Mouse (Mus musculus): ENCODE measurements around the gene Mogs.
"Not testable (repeated sequence)": the region's sequence is repeated elsewhere in the genome, so short reads cannot be mapped to it uniquely, and the experiment has no call there.

The Mogs gene

DNA sequence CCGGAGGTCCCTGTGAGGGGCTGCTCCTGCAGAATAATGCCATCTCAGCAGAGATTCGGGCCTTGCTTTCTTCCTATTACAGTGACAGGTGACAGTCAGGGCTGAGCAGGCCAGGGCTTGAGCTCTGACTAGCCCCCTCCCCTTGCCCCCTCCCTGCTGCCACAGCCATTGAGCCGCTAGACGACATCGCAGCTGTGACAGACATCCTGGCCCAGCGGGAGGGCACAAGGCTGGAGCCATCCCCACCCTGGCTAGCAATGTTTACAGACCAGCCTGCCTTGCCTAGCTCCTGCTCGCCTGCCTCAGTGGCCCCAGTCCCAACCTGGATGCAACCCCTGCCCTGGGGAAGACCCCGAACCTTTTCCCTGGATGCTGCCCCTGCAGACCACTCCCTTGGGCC lies 36.4 kb downstream of the Mogs start:
- DNase-seq (ENCODE audit: low spot score in 2 of 2) = no peak

DNA sequence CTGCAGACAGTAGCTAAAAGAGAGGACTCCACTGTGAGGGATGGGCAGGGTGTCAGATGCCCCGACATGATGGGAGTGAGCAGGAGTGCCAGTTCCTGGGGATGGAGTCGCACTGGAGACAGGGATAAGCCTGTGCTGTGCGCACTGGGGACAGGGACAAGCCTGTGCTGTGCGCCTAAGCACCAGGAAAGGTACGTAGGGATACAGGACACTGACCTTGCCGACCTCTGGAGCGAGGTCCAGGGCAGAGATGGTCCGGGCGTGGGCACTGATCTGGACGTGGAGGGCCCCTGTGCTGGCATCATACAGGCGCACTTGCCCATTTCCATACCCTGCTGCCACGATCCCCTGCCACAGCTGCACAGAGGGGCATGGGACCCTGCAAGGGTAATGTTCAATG lies 37.7 kb downstream of the Mogs start:
- DNase-seq (ENCODE audit: low spot score in 2 of 2) = no peak

DNA sequence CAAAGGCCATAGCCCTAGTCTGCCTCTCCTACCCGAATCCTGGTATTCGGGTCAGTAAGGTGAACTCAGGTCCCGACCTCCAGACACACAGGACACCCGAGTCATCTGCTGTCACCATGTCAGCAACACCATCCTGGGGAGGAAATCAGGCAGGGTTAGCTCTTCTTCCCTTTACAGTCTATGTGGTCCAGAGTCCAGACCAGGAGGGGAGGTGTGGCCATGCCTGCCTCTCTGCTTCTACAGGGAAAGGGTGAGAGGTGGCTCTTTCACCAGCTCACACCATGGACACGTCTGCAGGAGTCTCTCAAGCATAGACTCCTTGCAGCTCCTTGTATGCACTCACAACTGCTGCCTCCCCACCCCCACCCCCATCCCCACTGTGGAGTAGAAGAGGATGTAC lies 38.2 kb downstream of the Mogs start:
- no peak for DNase-seq (ENCODE audit: low spot score in 2 of 2)

DNA sequence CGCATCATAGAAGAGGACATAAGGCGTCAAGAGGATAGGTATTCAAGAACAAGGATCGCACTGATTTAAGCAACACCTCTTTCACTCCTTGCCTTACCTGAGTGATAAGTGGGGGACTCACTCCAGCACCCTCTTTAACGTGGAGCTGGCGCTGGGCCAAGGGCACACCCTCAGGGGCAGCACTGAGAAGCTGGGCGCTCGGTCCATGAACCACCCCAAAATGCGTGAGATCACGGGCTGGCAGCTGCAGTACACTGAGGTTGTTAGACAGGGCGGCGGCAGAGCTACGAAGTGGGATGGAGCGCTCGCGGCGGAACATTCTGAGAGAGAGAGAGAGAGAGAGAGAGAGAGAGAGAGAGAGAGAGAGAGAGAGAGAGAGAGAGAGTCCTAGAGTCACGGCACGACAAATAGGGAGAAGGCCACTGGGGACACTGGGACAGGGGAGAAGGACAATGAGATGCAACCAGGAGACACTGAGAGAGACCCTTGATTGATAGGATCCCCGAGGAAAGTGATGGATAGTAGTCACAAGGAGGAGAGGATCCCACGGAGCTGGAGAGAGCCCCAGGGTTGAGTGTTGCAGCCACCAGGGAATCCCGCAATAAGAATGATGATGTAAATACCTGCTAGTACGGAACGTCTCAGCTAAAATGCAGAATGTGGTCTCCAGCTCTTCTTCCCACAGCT lies 40.4 kb downstream of the Mogs start:
- no peak for DNase-seq (ENCODE audit: low spot score in 2 of 2)

DNA sequence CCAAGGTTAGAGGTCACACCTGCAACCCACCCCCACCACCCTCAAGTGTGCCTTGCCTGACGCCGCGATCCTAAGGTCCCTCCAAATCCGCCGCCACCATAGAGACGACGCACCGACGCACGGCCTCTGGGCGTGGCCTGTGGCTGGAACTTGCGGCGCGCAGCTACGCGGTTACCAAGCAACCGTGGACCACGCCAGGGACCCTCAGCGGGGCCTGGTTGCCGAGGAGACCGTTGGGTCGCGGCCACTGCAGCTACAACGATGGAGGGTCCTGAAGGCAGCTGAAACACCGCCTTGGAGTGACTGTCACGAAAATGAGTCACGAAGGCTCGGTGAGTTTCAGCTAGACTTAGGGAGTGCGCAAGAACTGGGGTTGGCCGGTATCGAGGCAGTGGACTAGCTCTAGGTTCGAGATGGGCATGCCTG lies 41.0 kb downstream of the Mogs start, which contains the start of the genes Wdr54 and 1700003E16Rik:
Gene Wdr54, minus strand, starts transcription at position 139 of the 426 bp plus-strand sequence.
Gene 1700003E16Rik, plus strand, starts transcription at position 146 of the 426 bp plus-strand sequence.
- peak; percentile 35 to 43 for DNase-seq (ENCODE audit: low spot score in 2 of 2)

DNA sequence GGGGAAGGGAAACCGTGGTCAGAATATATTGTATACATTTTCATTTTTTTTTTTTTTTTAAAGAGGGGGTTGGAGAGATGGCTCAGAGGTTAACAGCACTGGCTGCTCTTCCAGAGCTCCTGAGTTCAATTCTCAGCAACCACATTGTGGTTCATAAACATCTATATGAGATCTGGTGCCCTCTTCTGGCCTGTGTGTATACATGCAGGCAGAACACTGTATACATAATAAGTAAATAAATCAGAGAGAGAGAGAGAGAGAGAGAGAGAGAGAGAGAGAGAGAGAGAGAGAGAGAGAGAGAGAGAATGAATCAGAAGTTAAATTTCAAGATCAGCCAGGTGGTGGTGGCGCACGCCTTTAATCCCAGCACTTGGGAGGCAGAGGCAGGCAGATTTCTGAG lies 44.2 kb downstream of the Mogs start:
- not testable (repeated sequence) for DNase-seq (ENCODE audit: low spot score in 2 of 2)

DNA sequence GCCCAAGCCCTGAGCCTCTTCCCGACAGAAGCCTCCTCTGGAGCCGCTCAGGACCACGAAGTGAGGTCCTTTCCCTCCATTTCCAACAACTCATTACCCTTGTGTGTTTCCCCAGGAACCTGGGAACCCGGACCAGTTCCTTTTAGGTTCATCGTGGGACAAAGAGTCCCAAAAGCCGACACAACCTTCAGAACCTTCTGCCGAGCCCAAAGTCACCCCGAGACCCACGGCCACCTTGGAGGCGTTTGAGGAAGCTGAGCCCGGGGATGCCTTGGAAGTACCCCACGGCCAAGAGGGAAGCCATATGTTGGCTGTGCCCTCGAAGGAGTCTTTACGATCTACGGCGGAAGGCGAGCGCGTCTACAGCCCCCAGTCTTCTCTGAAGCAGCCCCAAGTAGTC lies 46.1 kb downstream of the Mogs start:
- DNase-seq (ENCODE audit: low spot score in 2 of 2) = no peak

DNA sequence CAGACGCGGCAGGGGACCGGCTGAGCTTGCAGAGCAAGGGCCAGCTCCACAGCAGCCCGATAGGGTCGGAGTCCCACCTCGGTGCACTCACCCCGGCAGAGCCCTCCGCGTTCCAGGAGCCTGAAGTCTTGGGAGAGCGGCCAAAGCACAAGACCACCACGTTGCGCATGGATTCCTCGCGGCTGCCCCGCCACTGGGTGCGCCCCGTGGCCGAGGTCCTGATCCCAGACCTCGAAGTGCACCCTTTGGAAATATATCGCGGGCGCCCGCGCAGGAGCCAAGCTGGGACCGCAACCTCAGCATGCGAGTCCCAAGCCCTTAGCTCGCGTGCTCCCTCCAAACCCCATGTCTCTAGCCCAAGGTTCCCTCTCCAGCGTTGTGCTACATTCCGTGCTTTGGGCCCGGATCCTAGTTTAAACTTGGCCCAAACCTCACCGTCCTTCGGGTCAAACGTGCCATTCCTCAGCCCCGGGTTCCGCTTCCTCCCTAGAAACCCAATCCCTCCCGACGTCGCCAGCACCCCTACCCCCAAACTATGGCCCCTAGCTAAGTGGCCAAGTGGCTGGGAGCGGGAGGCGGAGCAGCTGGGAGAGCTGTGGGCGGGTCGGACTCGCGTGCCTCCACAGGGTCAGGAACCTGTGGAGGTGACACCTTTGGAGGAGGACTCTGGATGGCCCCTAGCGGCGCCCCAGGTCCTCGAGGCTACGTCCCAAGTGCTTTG lies 46.8 kb downstream of the Mogs start:
- DNase-seq (ENCODE audit: low spot score in 2 of 2) = peak in 1 of 2 experiments; percentile 36

DNA sequence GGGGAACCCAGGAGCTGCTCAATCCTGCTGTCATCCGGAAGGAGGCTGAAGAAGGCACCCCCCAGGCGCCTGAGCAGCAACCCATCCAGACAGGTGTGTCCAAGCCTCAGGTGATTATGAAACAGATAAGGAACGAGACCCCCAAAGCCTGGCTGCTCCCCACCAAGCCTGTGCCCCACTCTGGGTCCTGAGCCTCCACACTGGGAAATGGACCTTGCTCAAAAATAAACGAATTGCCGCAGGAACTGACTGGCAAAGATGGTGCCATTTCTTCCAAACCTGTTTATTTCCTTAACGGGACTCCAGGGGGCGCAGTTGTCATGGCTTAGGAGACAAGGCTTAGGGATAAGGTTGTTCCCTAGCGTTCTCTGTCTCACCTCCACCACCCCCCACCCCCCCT lies 47.4 kb downstream of the Mogs start:
- DNase-seq (ENCODE audit: low spot score in 2 of 2) = peak in 1 of 2 experiments; percentile 47

DNA sequence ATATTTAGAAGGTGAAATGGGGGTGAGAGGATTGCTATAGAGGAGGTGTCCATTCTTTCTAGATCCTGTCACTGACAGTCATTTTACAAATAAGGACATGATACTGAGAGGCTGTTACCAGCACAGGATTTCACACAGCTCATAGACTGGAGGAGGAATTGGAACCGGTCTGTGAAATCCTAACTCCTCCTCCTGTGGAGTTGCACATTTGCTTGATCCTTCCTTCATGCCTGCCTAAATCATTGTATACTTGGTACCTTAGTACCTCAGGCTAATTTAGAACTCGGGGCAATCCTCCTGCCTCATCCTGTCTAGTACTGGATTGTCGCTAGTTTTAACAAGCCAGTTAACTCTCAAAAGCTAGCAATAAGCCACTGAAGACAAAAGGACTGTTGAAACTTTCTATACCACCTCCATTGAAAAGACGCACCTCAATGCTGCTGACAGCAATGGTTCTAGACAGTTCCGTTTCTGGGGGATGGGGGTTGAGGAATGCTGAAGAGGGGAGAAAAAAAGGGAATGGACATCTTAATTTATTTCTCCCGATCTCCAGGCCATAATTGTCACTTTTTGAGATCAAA lies 49.8 kb downstream of the Mogs start:
- DNase-seq (ENCODE audit: low spot score in 2 of 2) = no peak

DNA sequence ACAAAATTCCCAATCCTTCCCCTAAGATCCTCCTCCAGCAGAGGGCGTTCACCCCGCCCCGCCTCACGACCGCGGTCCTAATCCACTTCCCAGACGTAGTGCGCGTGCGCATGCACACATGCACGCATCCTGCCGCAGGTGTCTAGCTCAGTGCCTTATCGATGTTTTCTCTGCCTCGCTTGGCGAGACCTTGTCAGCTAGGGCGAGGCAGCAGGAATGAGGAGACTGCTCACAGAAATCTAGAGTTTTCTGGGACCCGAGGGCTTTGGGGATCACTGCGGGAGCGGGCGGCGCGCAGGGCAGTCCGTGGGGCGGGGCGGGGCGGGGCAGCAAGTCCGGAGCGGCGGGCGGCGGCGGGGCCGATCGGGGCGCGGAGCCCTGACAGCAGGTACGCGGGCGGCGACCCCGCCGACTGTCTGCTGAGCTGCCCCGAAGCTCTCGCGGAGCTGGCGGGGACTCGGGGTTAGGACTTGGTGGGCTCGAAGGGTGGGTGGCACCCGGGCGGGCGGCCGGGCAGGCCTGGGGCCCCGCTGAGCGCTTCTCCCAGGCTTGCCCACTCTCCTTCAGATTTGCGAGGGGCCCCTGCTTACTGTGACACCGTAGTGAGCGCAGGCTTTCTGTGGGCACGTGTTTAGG lies 50.4 kb downstream of the Mogs start, which contains the start of gene Dctn1:
Gene Dctn1, plus strand, starts transcription at position 314 of the 636 bp plus-strand sequence.
- DNase-seq (ENCODE audit: low spot score in 2 of 2) = peak; percentile 91 to 95

DNA sequence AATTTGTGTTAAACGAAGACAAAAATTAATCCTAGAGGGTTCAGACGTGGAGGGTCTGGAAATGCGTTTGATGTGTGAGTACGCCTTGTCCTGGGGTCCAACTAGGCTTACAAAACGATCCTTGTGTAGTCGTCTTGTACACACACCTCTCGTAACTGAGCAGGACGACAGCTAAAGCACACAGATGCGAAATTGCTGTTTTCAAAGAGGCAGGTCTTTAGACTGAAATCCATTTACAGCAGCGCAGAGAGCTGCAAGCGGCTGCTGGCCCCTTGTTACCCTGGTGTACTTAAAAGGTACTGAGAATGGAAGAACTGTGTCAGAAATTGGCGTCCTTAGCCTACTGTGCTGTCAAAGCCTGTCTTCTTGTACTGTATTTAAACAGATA lies 50.9 kb downstream of the Mogs start:
- no peak for DNase-seq (ENCODE audit: low spot score in 2 of 2)
